Mouse (Mus musculus) liver, adult 2 months (tissue): ENCODE results near the gene Slc2a13. TPM values are rescaled to one million over a fixed set of nuclear protein-coding genes. Genes with fewer than 3 reads are reported as not detected.
A peak's percentile ranks its signal among the peaks of the same experiment; 100 is the strongest.

Experiments used
- DNase-seq: peaks from one replicate; pipeline ENCODE4 v3.0.0-alpha.2; 2011; ENCODE audit warnings: low read depth, low spot score; ENCODE audit errors: extremely low read depth
- H3K27ac ChIP-seq: fragments of 200-500 bp; replicated peaks from 2 replicates; pipeline ENCODE4 v1.5.1; 2012; ENCODE audit warnings: low read depth, mild to moderate bottlenecking, control low read depth, inconsistent platforms, low read length; ENCODE audit not compliant: insufficient read depth
- H3K27me3 ChIP-seq: fragments of 200-500 bp; 2 replicates; pipeline ENCODE4 v1.6.1; 2012; ENCODE audit warnings: mild to moderate bottlenecking, moderate library complexity, low read length, inconsistent platforms; ENCODE audit not compliant: control insufficient read depth, insufficient read depth
- H3K36me3 ChIP-seq: fragments of 200-500 bp; 2 replicates; pipeline ENCODE4 v1.6.1; 2012; ENCODE audit warnings: low read length, inconsistent platforms; ENCODE audit not compliant: control insufficient read depth, insufficient read depth
- H3K4me1 ChIP-seq: fragments of 200-500 bp; 2 replicates; pipeline ENCODE4 v1.6.1; 2011; ENCODE audit warnings: low read length; ENCODE audit not compliant: control insufficient read depth, insufficient read depth
- H3K4me3 ChIP-seq: fragments of 200-500 bp; 2 replicates; pipeline ENCODE4 v1.5.1; 2011; ENCODE audit warnings: low read depth, mild to moderate bottlenecking, control low read depth, low read length, moderate library complexity; ENCODE audit not compliant: insufficient read depth
- H3K79me2 ChIP-seq: fragments of 200-500 bp; 2 replicates; pipeline ENCODE4 v1.6.1; 2012; ENCODE audit warnings: inconsistent platforms, mild to moderate bottlenecking, low read length, moderate library complexity; ENCODE audit not compliant: control insufficient read depth, insufficient read depth
- H3K9ac ChIP-seq: fragments of 200-500 bp; 2 replicates; pipeline ENCODE4 v1.6.1; 2012; ENCODE audit warnings: low read depth, mild to moderate bottlenecking, control low read depth, inconsistent platforms, low read length
- CTCF ChIP-seq: fragments of 200-500 bp; IDR thresholded peaks from 2 replicates; pipeline ENCODE4 v1.5.1; 2011; ENCODE audit warnings: low read depth, low read length, control low read depth
- POLR2A ChIP-seq: fragments of 200-500 bp; IDR thresholded peaks from 2 replicates; pipeline ENCODE4 v1.6.1; 2011; ENCODE audit warnings: low read length, control low read depth; ENCODE audit not compliant: insufficient read depth; ENCODE audit errors: extremely low read depth
- WGBS: fragments of 180-500 bp; shearing (Covaris S2); methylation state at CpG from one replicate; pipeline ENCODE4 v1.1.7; 2018; 5-methylcytosine and 5-hydroxymethylcytosine counted together
- polyA plus RNA-seq: library from polyadenylated mRNA; depleted of rRNA; stranded (reverse); fragments of >200 nt; gene quantifications from 2 replicates; pipeline ENCODE4 v1.2.3, GENCODE M21; 2012; rRNA removed
- total RNA-seq: library from RNA; depleted of rRNA; stranded (reverse); fragments of >200 nt; gene quantifications from 2 replicates; pipeline ENCODE4 v1.2.3, GENCODE M21; 2014; rRNA removed

Gene Slc2a13
- total RNA-seq (0.37 and 0.40 TPM in 2 replicates), polyA plus RNA-seq (0.10 and 0.21 TPM in 2 replicates)

GRCm38 (mm10) chr15:91573111-91573538 lies at the start of gene Slc2a13:
Slc2a13 (minus strand) TSS chr15:91573261.
- Histone ChIP-seq H3K79me2 (no peaks in the 10 kb centered on the region), H3K27me3 (peaks cover 5% of the 10 kb centered on the region), H3K27ac (no peak within 1 kb of the TSS), H3K4me1 (no peaks in the 10 kb centered on the region), H3K36me3 (no peaks in the 10 kb centered on the region), H3K9ac (peak within 1 kb of the TSS; percentile 61), H3K4me3 (peak within 1 kb of the TSS; percentile 65)
- 1% methylated on average over 26 of the region's 26 CpGs for WGBS
- peak; percentile 30 for DNase-seq
- no peak for TF ChIP-seq CTCF

GRCm38 (mm10) chr15:91616016-91616415 lies 43.0 kb upstream of the Slc2a13 start:
- Histone ChIP-seq H3K36me3 (no peaks in the 10 kb centered on the region), H3K4me3 (no peak overlapping the region), H3K79me2 (no peaks in the 10 kb centered on the region), H3K27me3 (no peaks in the 10 kb centered on the region), H3K4me1 (no peaks in the 10 kb centered on the region), H3K9ac (no peak overlapping the region), H3K27ac (no peak overlapping the region)
- TF ChIP-seq CTCF (no peak), POLR2A (no peak)
- 83% methylated on average over 12 of the region's 12 CpGs for WGBS
- DNase-seq, result no peak

GRCm38 (mm10) chr15:91615532-91615931 lies 42.5 kb upstream of the Slc2a13 start:
- no peak for DNase-seq
- Histone ChIP-seq H3K27ac (no peak overlapping the region), H3K36me3 (no peaks in the 10 kb centered on the region), H3K79me2 (no peaks in the 10 kb centered on the region), H3K4me3 (no peak overlapping the region), H3K27me3 (no peaks in the 10 kb centered on the region), H3K9ac (no peak overlapping the region), H3K4me1 (no peaks in the 10 kb centered on the region)
- 86% methylated on average over 4 of the region's 4 CpGs for WGBS
- no peak for TF ChIP-seq CTCF
- TF ChIP-seq POLR2A, result no peak

GRCm38 (mm10) chr15:91613981-91614665 lies 41.1 kb upstream of the Slc2a13 start:
- H3K79me2 ChIP-seq, result no peaks in the 10 kb centered on the region
- TF ChIP-seq POLR2A, result no peak
- no peak for TF ChIP-seq CTCF
- no peak overlapping the region for H3K9ac ChIP-seq
- no peaks in the 10 kb centered on the region for H3K36me3 ChIP-seq
- H3K4me1 ChIP-seq, result no peaks in the 10 kb centered on the region
- H3K27ac ChIP-seq, result no peak overlapping the region
- H3K4me3 ChIP-seq, result no peak overlapping the region
- no peaks in the 10 kb centered on the region for H3K27me3 ChIP-seq
- 89% methylated on average over 11 of the region's 11 CpGs for WGBS
- no peak for DNase-seq

GRCm38 (mm10) chr15:91609713-91610112 lies 36.7 kb upstream of the Slc2a13 start:
- Histone ChIP-seq H3K79me2 (no peaks in the 10 kb centered on the region), H3K27me3 (no peaks in the 10 kb centered on the region), H3K36me3 (no peaks in the 10 kb centered on the region), H3K4me3 (no peak overlapping the region), H3K4me1 (no peaks in the 10 kb centered on the region), H3K27ac (no peak overlapping the region), H3K9ac (no peak overlapping the region)
- no peak for DNase-seq
- WGBS, result 25% methylated on average over 8 of the region's 8 CpGs
- TF ChIP-seq CTCF (peak; percentile 45; the same call in 1 of the 2 replicates), POLR2A (no peak)

GRCm38 (mm10) chr15:91608811-91609210 lies 35.8 kb upstream of the Slc2a13 start:
- Histone ChIP-seq H3K27ac (no peak overlapping the region), H3K4me3 (no peak overlapping the region), H3K36me3 (no peaks in the 10 kb centered on the region), H3K27me3 (no peaks in the 10 kb centered on the region), H3K4me1 (no peaks in the 10 kb centered on the region), H3K79me2 (no peaks in the 10 kb centered on the region), H3K9ac (no peak overlapping the region)
- 67% methylated on average over 2 of the region's 2 CpGs for WGBS
- DNase-seq, result peak; percentile 62
- TF ChIP-seq POLR2A, result no peak
- TF ChIP-seq CTCF, result no peak
